Comparison of ENCODE assay signal across 8 mouse cellular contexts in genomic region chr5:36831272-36831671, GRCm38 (mm10). TPM values are rescaled to one million over a fixed set of nuclear protein-coding genes. Genes with fewer than 3 reads are reported as not detected.
DNase-seq lines count a peak whose midpoint lies in the region; ATAC-seq lines count a peak whose summit lies in the region.

No protein-coding gene starts in this region.

- H3K27ac ChIP-seq in hindbrain, embryonic 16.5 days (ENCODE audit: low read depth, low read length): no peak overlapping the region
- H3K27ac ChIP-seq in neural tube, embryonic 12.5 days: no peak overlapping the region

- no peaks in the 10 kb centered on the region for H3K36me3 ChIP-seq in hindbrain, embryonic 16.5 days (ENCODE audit: control insufficient read depth, insufficient read depth, low read length)
- H3K36me3 ChIP-seq in neural tube, embryonic 12.5 days: peaks cover 4% of the 10 kb centered on the region; the same call in 1 of the 2 replicates

- no peak overlapping the region; the same call in 1 of the 2 replicates for H3K4me2 ChIP-seq in hindbrain, embryonic 16.5 days (ENCODE audit: low read length)
- peak overlapping the region; percentile 88 for H3K4me2 ChIP-seq in neural tube, embryonic 12.5 days (replicated peaks)

- H3K27me3 ChIP-seq in hindbrain, embryonic 16.5 days (replicated peaks; ENCODE audit: control insufficient read depth, insufficient read depth, low read length): no peaks in the 10 kb centered on the region
- H3K27me3 ChIP-seq in neural tube, embryonic 12.5 days (replicated peaks): no peaks in the 10 kb centered on the region

- DNase-seq in kidney, postnatal 36 days: peak; percentile 20 to 23
- no peak for DNase-seq in kidney, postnatal 25 days
- DNase-seq in cerebellum, adult 8-10 months: peak; percentile 51
- DNase-seq in gastrocnemius, postnatal 36 days: no peak

- peaks cover 9% of the 10 kb centered on the region for H3K4me1 ChIP-seq in hindbrain, embryonic 16.5 days (ENCODE audit: control insufficient read depth, insufficient read depth, low read depth, low read length)
- peaks cover 14% of the 10 kb centered on the region for H3K4me1 ChIP-seq in neural tube, embryonic 12.5 days

- peak; percentile 59; the same call in 1 of the 2 replicates for ATAC-seq in hindbrain, embryonic 16.5 days
- peak; percentile 28; the same call in 1 of the 2 replicates for ATAC-seq in neural tube, embryonic 12.5 days (ENCODE audit: low FRiP score, low read depth)
- no peak for ATAC-seq in inflammation-experienced regulatory T-cells, adult 6 months
- ATAC-seq in megakaryocyte, adult 5-6 weeks (ENCODE audit: poor library complexity, severe bottlenecking): no peak

- no peaks in the 10 kb centered on the region for H3K9me3 ChIP-seq in hindbrain, embryonic 16.5 days (ENCODE audit: control insufficient read depth, low read length)
- H3K9me3 ChIP-seq in neural tube, embryonic 12.5 days: no peaks in the 10 kb centered on the region

- H3K9ac ChIP-seq in hindbrain, embryonic 16.5 days (ENCODE audit: low read depth, low read length): no peak overlapping the region
- H3K9ac ChIP-seq in neural tube, embryonic 12.5 days: no peak overlapping the region

- WGBS in hindbrain, embryonic 16.5 days: 68% methylated on average over 7 of the region's 7 CpGs
- WGBS in neural tube, embryonic 12.5 days: 64% methylated on average over 7 of the region's 7 CpGs

- intact Hi-C loops in gastrocnemius, postnatal 36 days (cut with DNase I): loop anchor here (2.0 to 10.0 kb wide), 2 partner anchors 20 to 174 kb away; no protein-coding TSS in a partner anchor

- H3K4me3 ChIP-seq in hindbrain, embryonic 16.5 days (ENCODE audit: low read length): no peak overlapping the region
- no peak overlapping the region for H3K4me3 ChIP-seq in neural tube, embryonic 12.5 days

RNA-seq across cellular contexts. Expression of gene Man2b2, which starts 0.8 kb away (rescaled TPM):
- polyA plus RNA-seq in hindbrain, embryonic 16.5 days (2015; fragmentation: Nextera tagmentation; extraction: Ambion mirVana): 13.8 and 15.2 TPM in 2 replicates
- polyA plus RNA-seq in neural tube, embryonic 12.5 days (2016; fragmentation: Nextera tagmentation; extraction: Ambion mirVana): 11.5 and 14.2 TPM in 2 replicates
- 1 to 10 TPM; 3.6 to 4.1 TPM for total RNA-seq in gastrocnemius, postnatal 36 days (2021)
- 10 to 100 TPM; 20.7 to 27.4 (median 23.2) TPM for polyA plus RNA-seq in inflammation-experienced regulatory T-cells, adult 6 months (2017; shearing (Covaris generic))
- 29.5 and 42.3 TPM in 2 replicates for total RNA-seq in megakaryocyte, adult 5-6 weeks (2015)
- total RNA-seq in megakaryocyte, adult 5-6 weeks (2017): 19.7 and 23.9 TPM in 2 replicates

RNA-seq across cellular contexts. Expression of gene Mrfap1, which starts 34.7 kb away (rescaled TPM):
- polyA plus RNA-seq in hindbrain, embryonic 16.5 days (2015; fragmentation: Nextera tagmentation; extraction: Ambion mirVana): 271 and 296 TPM in 2 replicates
- polyA plus RNA-seq in neural tube, embryonic 12.5 days (2016; fragmentation: Nextera tagmentation; extraction: Ambion mirVana): 472 and 501 TPM in 2 replicates
- total RNA-seq in gastrocnemius, postnatal 36 days (2021): 100 to 1,000 TPM; 218 to 221 TPM
- polyA plus RNA-seq in inflammation-experienced regulatory T-cells, adult 6 months (2017; shearing (Covaris generic)): 10 to 100 TPM; 78.5 to 96.4 (median 94.8) TPM
- 194 and 201 TPM in 2 replicates for total RNA-seq in megakaryocyte, adult 5-6 weeks (2015)
- total RNA-seq in megakaryocyte, adult 5-6 weeks (2017): 227 and 275 TPM in 2 replicates

RNA-seq across cellular contexts. Expression of gene Ppp2r2c, which starts 37.0 kb away (rescaled TPM):
- 52.4 and 58.2 TPM in 2 replicates for polyA plus RNA-seq in hindbrain, embryonic 16.5 days (2015; fragmentation: Nextera tagmentation; extraction: Ambion mirVana)
- polyA plus RNA-seq in neural tube, embryonic 12.5 days (2016; fragmentation: Nextera tagmentation; extraction: Ambion mirVana): 27.1 and 27.8 TPM in 2 replicates
- under 1 TPM; 0.23 to 0.32 TPM for total RNA-seq in gastrocnemius, postnatal 36 days (2021)
- under 1 TPM in 1 of 3 experiments, not detected in 2; 0.40 TPM for polyA plus RNA-seq in inflammation-experienced regulatory T-cells, adult 6 months (2017; shearing (Covaris generic))
- total RNA-seq in megakaryocyte, adult 5-6 weeks (2015): not detected in 2 replicates
- total RNA-seq in megakaryocyte, adult 5-6 weeks (2017): not detected in 2 replicates

Comparison
In these comparisons a context has a peak if more than half of its experiments do, and no peak if none do; other contexts are left out.
1. DNase-seq: peak in kidney, postnatal 36 days (2 of 2) and cerebellum, adult 8-10 months (single experiment); none in kidney, postnatal 25 days (0 of 2) and gastrocnemius, postnatal 36 days (0 of 2).
2. ATAC-seq: peak in hindbrain, embryonic 16.5 days (single experiment) and neural tube, embryonic 12.5 days (single experiment); none in inflammation-experienced regulatory T-cells, adult 6 months (single experiment) and megakaryocyte, adult 5-6 weeks (single experiment).
3. RNA of gene Ppp2r2c, which starts 37.0 kb away (polyA plus RNA-seq): 52.4 to 58.2 TPM in hindbrain, embryonic 16.5 days and 27.1 to 27.8 TPM in neural tube, embryonic 12.5 days; 0.40 TPM in inflammation-experienced regulatory T-cells, adult 6 months; every median in the first group is over 10 times any median in the second.